Mouse (Mus musculus) kidney, embryonic 14.5 days (tissue): ENCODE data around the gene Lrrc36. TPM values are rescaled to one million over a fixed set of nuclear protein-coding genes. Genes with fewer than 3 reads are reported as not detected.

ENCODE experiments used
- ATAC-seq: fragments of 200-750 bp; cut with Nextera tagmentation; 2 replicates; pipeline ENCODE4 v1.8.0; 2017; ENCODE audit warnings: moderate number of reproducible peaks, mild to moderate bottlenecking, moderate TSS enrichment, moderate library complexity; ENCODE audit not compliant: low FRiP score, low TSS enrichment
- H3K27ac ChIP-seq: fragments of 300-500 bp; sonication (generic); 2 replicates; pipeline ENCODE4 v1.5.1; 2014; ENCODE audit warnings: low read depth, mild to moderate bottlenecking, low read length, moderate library complexity, mixed read lengths
- H3K27me3 ChIP-seq: fragments of 300-500 bp; sonication (generic); 2 replicates; pipeline ENCODE4 v1.6.1; 2014; ENCODE audit warnings: mild to moderate bottlenecking, low read length; ENCODE audit not compliant: control insufficient read depth, insufficient read depth
- H3K36me3 ChIP-seq: fragments of 300-500 bp; sonication (generic); 2 replicates; pipeline ENCODE4 v1.6.1; 2014; ENCODE audit warnings: low read length, mixed read lengths; ENCODE audit not compliant: control insufficient read depth, insufficient read depth
- H3K4me1 ChIP-seq: fragments of 300-500 bp; sonication (generic); 2 replicates; pipeline ENCODE4 v1.6.1; 2014; ENCODE audit warnings: low read length, mixed read lengths; ENCODE audit not compliant: control insufficient read depth, insufficient read depth
- H3K4me2 ChIP-seq: fragments of 300-500 bp; sonication (generic); replicated peaks from 2 replicates; pipeline ENCODE4 v1.6.1; 2014; ENCODE audit warnings: low read depth, mild to moderate bottlenecking, low read length
- H3K4me3 ChIP-seq: fragments of 300-500 bp; sonication (generic); 2 replicates; pipeline ENCODE4 v1.5.1; 2014; ENCODE audit warnings: mild to moderate bottlenecking, low read length
- H3K9ac ChIP-seq: fragments of 300-500 bp; sonication (generic); 2 replicates; pipeline ENCODE4 v1.6.1; 2014; ENCODE audit warnings: low read depth, mild to moderate bottlenecking, low read length, moderate library complexity
- H3K9me3 ChIP-seq: fragments of 300-500 bp; sonication (generic); 2 replicates; pipeline ENCODE4 v1.6.1; 2016; ENCODE audit warnings: low read length; ENCODE audit not compliant: control insufficient read depth
- WGBS: fragments of 180-500 bp; shearing (Covaris S2); extraction: QIAGEN DNeasy Blood & Tissue Kit; methylation state at CpG from one replicate; pipeline ENCODE4 v1.1.7; 2014; 5-methylcytosine and 5-hydroxymethylcytosine counted together
- polyA plus RNA-seq: library from polyadenylated mRNA; unstranded; fragments of >200 nt; fragmentation: Nextera tagmentation; extraction: Ambion mirVana; gene quantifications from 2 replicates; pipeline ENCODE4 v1.2.1, GENCODE M21; 2014

The Lrrc36 gene
- polyA plus RNA-seq, 1 experiment from 2014 or later, result not detected

DNA sequence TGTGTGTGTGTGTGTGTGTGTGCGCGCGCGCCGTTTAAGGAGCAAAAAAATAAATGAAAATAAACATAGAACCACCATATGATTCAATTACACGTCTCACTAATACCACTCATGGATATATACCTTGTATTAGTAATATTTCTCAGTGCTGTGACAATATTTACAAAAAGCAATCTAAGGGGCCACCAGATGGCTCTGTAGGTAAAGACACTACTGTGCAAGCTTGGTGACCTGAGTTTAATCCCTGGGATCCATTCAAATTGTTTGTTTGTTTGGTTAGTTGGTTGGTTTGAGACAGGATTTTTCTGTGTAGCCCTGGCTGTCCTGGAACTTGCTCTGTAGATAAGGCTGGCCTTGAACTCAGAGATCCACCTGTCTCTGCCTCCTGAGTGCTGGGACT is 3.4 kb upstream of the Lrrc36 start:
- no peak for ATAC-seq
- Histone ChIP-seq H3K4me2 (no peak overlapping the region), H3K4me1 (no peaks in the 10 kb centered on the region), H3K27ac (no peak overlapping the region), H3K36me3 (no peaks in the 10 kb centered on the region), H3K9ac (no peak overlapping the region), H3K9me3 (no peaks in the 10 kb centered on the region), H3K4me3 (no peak overlapping the region), H3K27me3 (peaks cover 20% of the 10 kb centered on the region; the same call in 1 of the 2 replicates)
- 96% methylated on average over 6 of the region's 6 CpGs for WGBS

GRCm38 (mm10) chr8:105418992-105419391 is 5.6 kb downstream of the Lrrc36 start:
- Histone ChIP-seq H3K27ac (no peak overlapping the region), H3K27me3 (peaks cover 10% of the 10 kb centered on the region; the same call in 1 of the 2 replicates), H3K36me3 (no peaks in the 10 kb centered on the region), H3K4me2 (no peak overlapping the region), H3K9me3 (0 out of 2 replicates have a peak, but pooled peaks cover 3% of the 10 kb centered on the region), H3K9ac (no peak overlapping the region), H3K4me1 (no peaks in the 10 kb centered on the region), H3K4me3 (no peak overlapping the region)
- no peak for ATAC-seq
- WGBS, result 82% methylated on average over 2 of the region's 2 CpGs

DNA sequence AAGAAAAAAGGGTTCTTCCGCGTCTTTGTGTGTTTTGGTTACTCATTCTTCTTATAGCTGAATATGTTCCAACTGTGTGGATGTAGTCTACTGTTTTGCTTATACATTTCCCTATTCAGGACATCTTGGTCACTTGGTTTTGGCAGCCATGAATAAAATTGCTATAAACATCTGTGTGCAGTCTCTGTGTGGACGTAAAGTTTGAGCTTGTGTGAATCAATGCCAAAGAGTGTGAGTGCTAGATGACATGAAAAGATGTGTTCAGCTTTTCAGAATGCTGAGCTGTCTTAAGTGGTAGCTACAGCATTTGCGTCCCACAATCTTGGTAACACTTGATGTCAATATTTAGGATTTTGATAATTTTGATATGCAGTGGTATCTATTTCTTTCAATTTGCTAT is 6.4 kb downstream of the Lrrc36 start:
- Histone ChIP-seq H3K9ac (no peak overlapping the region), H3K27ac (no peak overlapping the region), H3K4me1 (no peaks in the 10 kb centered on the region), H3K27me3 (peaks cover 3% of the 10 kb centered on the region; the same call in 1 of the 2 replicates), H3K36me3 (no peaks in the 10 kb centered on the region), H3K9me3 (0 out of 2 replicates have a peak, but pooled peaks cover 3% of the 10 kb centered on the region), H3K4me3 (no peak overlapping the region), H3K4me2 (no peak overlapping the region)
- 90% methylated on average over 4 of the region's 4 CpGs for WGBS
- ATAC-seq, result no peak

DNA sequence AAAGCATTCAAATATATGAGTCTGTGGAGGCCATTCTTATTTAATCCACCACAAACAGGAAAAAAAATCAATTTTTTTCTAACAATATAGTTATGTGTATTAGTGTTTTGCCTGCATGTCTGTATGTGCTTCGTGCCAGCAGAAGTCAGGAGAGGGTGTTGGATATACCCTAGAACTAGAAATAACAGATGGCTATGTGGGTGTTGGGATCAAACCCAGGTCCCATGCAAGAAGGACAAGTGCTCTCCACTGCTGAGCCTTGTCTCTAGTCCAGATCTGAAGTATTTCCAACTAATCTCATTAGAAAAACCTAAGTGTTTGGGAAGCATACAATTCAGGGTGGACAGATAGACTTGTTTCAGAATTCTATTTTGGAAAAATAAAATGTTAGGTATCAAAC is 8.6 kb downstream of the Lrrc36 start:
- no peaks in the 10 kb centered on the region for H3K27me3 ChIP-seq
- H3K4me2 ChIP-seq, result no peak overlapping the region
- H3K9ac ChIP-seq, result no peak overlapping the region
- 0 out of 2 replicates have a peak, but pooled peaks cover 1% of the 10 kb centered on the region for H3K9me3 ChIP-seq
- no peaks in the 10 kb centered on the region for H3K36me3 ChIP-seq
- WGBS, result 69% methylated on average over 1 of the region's 1 CpGs
- ATAC-seq, result no peak
- H3K27ac ChIP-seq, result no peak overlapping the region
- no peaks in the 10 kb centered on the region for H3K4me1 ChIP-seq
- no peak overlapping the region for H3K4me3 ChIP-seq

- H3K9ac ChIP-seq, result no peak overlapping the region
- H3K9me3 ChIP-seq, result no peaks in the 10 kb centered on the region
- WGBS, result 62% methylated on average over 6 of the region's 6 CpGs
- ATAC-seq, result no peak
- H3K27me3 ChIP-seq, result no peaks in the 10 kb centered on the region
- H3K4me1 ChIP-seq, result no peaks in the 10 kb centered on the region
- no peak overlapping the region for H3K4me2 ChIP-seq
- no peak overlapping the region for H3K27ac ChIP-seq
- H3K4me3 ChIP-seq, result no peak overlapping the region
- no peaks in the 10 kb centered on the region for H3K36me3 ChIP-seq
Measured at GRCm38 (mm10) chr8:105426878-105427277, 13.5 kb downstream of the Lrrc36 start.

GRCm38 (mm10) chr8:105431743-105432515 is 18.6 kb downstream of the Lrrc36 start:
- WGBS, result 64% methylated on average over 7 of the region's 7 CpGs
- Histone ChIP-seq H3K27me3 (no peaks in the 10 kb centered on the region), H3K27ac (no peak overlapping the region), H3K9ac (no peak overlapping the region), H3K4me1 (no peaks in the 10 kb centered on the region), H3K36me3 (no peaks in the 10 kb centered on the region), H3K4me3 (no peak overlapping the region), H3K9me3 (no peaks in the 10 kb centered on the region), H3K4me2 (no peak overlapping the region)
- ATAC-seq, result no peak

DNA sequence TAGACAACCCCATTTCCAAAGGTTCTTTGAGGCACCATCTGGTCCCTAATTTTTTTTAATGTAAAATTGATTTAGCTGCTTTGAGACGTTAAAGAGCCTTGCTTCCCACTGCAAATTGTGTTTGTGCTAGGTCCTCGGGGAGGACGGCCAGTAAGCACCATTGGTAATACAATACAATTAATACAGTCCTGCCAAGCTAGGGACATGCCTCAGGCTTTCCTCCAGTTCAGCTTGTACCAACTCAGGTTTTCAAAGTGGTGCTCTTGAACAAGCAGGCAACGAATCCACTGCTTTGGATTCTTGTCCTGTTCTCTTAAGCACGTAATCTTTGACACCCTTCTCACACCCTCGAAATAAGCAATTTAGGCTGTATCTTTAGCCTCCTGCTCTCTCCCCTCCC is 19.6 kb downstream of the Lrrc36 start:
- H3K36me3 ChIP-seq, result no peaks in the 10 kb centered on the region
- no peaks in the 10 kb centered on the region for H3K4me1 ChIP-seq
- no peak overlapping the region for H3K9ac ChIP-seq
- no peaks in the 10 kb centered on the region for H3K9me3 ChIP-seq
- no peak overlapping the region for H3K4me2 ChIP-seq
- H3K4me3 ChIP-seq, result no peak overlapping the region
- 39% methylated on average over 6 of the region's 6 CpGs for WGBS
- no peak overlapping the region for H3K27ac ChIP-seq
- ATAC-seq, result no peak
- H3K27me3 ChIP-seq, result no peaks in the 10 kb centered on the region

- ATAC-seq, result no peak
- Histone ChIP-seq H3K27me3 (no peaks in the 10 kb centered on the region), H3K4me3 (no peak overlapping the region), H3K36me3 (no peaks in the 10 kb centered on the region), H3K4me1 (no peaks in the 10 kb centered on the region), H3K9me3 (no peaks in the 10 kb centered on the region), H3K27ac (no peak overlapping the region), H3K9ac (no peak overlapping the region), H3K4me2 (no peak overlapping the region)
- 57% methylated on average over 5 of the region's 5 CpGs for WGBS
Measured at GRCm38 (mm10) chr8:105433511-105433910, 20.1 kb downstream of the Lrrc36 start.

GRCm38 (mm10) chr8:105434136-105434535 is 20.8 kb downstream of the Lrrc36 start:
- no peak overlapping the region for H3K4me2 ChIP-seq
- H3K27me3 ChIP-seq, result no peaks in the 10 kb centered on the region
- H3K27ac ChIP-seq, result no peak overlapping the region
- H3K4me3 ChIP-seq, result no peak overlapping the region
- 44% methylated on average over 5 of the region's 5 CpGs for WGBS
- no peaks in the 10 kb centered on the region for H3K4me1 ChIP-seq
- no peak for ATAC-seq
- no peak overlapping the region for H3K9ac ChIP-seq
- H3K36me3 ChIP-seq, result no peaks in the 10 kb centered on the region
- no peaks in the 10 kb centered on the region for H3K9me3 ChIP-seq
